Mouse (Mus musculus): ENCODE measurements around the gene Pik3ip1. TPM values are rescaled to one million over a fixed set of nuclear protein-coding genes. Genes with fewer than 3 reads are reported as not detected.
A peak's percentile ranks its signal among the peaks of the same experiment; 100 is the strongest.

Pik3ip1 gene
- polyA plus RNA-seq, 1 experiment from 2014 or later: 11.2 TPM

DNA sequence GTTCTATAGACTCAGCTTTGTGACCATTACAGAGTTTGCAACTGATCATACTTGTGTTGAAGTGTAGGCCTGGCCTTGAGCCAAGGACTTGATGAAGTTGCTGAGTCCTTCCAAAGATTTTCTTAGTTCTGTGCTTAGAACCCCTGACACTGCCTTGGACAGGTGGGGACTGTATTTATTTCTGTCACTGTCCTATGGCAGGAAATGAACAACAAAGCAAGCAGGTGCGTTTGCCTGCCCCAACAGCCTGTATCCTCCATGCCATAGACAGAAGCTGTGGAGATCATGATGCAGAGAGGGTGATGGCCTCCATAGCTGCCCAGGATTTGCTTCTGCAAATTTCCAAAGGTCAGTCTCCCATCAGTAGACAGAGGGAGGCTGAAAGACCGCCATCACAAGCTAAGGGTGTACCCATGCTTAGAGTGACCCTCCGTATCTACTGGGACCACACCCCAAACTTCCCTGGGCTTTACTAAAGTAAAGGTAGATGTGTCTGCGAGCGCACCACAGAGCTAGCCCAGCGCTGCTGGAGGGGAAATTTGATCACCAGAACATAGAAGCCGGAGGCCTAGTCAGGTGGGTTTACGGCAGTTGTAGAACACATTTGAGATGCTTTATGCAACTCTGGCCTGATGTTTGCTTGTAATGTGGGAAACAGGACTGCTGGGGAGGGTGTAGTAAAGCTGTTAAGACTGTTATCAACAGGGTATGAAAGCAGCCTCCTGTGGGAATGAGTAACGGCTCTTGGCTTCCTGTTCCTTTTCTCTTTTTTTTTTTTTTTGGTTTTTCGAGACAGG, 19.2 kb upstream of the Pik3ip1 start:
- H3K27me3 ChIP-seq (replicated peaks; ENCODE audit: low read depth, poor library complexity, severe bottlenecking): no peaks in the 10 kb centered on the region
- H3K36me3 ChIP-seq (replicated peaks): peaks cover 87% of the 10 kb centered on the region
- H3K4me3 ChIP-seq: no peak overlapping the region
- no peak overlapping the region for H3K27ac ChIP-seq (replicated peaks)
- 87% methylated on average over 10 of the region's 10 CpGs for WGBS
- DNase-seq (ENCODE audit: low spot score): no peak
- H3K4me1 ChIP-seq: no peaks in the 10 kb centered on the region
- H3K9me3 ChIP-seq: no peaks in the 10 kb centered on the region; the same call in 1 of the 2 replicates

DNA sequence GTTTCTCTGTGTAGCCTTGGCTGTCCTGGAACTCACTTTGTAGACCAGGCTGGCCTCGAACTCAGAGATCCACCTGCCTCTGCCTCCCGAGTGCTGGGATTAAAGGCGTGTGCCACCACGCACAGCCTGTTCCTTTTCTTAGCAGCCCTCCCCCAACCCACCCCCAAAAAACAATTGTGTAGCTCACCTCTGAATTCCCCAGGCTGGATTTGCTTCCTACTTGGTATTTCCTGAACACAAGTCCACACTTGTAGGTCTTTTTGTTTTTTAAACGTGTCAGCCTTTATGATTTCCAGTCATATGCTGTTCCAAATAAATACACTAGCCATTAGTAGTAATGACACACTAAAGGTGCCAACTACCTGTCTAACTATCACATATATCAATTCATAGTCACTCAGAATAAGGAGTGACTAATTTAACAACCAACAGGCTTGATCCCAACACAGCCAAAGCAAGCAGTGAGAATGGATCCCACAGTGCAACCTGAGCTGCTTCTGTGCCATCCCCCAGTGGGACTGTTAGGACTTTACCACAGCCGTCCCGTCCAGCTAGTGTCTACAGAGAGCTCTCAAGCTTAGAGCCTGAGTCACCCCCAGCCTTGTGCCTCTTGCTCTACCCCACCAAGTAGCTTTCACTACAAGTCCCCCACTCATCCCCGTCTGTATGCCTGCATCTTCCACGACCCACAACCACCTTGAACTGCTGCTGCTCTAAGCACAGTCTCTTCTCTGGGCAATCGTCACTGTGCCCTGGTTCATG, 18.4 kb upstream of the Pik3ip1 start:
- Histone ChIP-seq H3K4me1 (no peaks in the 10 kb centered on the region), H3K27ac (replicated peaks) (no peak overlapping the region), H3K9me3 (no peaks in the 10 kb centered on the region; the same call in 1 of the 2 replicates), H3K4me3 (no peak overlapping the region), H3K27me3 (replicated peaks; ENCODE audit: low read depth, poor library complexity, severe bottlenecking) (no peaks in the 10 kb centered on the region), H3K36me3 (replicated peaks) (peaks cover 82% of the 10 kb centered on the region)
- no peak for DNase-seq (ENCODE audit: low spot score)
- WGBS: 87% methylated on average over 10 of the region's 10 CpGs

DNA sequence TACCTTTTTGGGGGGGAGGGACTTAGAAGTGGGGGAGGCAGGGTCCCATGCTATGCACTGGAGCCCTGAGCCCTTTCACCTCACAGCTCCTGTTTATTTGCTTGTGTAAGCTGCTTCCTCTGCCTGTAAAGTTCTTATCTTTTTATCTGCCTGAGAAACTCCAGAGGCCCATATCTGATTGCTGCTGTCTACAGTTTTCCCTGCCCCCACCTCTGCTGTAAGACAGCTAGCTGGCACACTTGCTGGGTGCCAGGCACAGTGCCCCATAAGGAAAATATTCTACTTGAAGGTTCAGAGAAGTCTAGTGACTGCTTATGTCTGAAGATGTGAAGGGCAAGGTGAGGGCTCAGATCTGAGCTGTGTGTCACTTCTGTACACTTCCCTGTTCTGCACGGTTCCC, 16.9 kb upstream of the Pik3ip1 start:
- Histone ChIP-seq H3K4me1 (no peaks in the 10 kb centered on the region), H3K27ac (replicated peaks) (no peak overlapping the region), H3K27me3 (replicated peaks; ENCODE audit: low read depth, poor library complexity, severe bottlenecking) (no peaks in the 10 kb centered on the region), H3K9me3 (peaks cover 3% of the 10 kb centered on the region), H3K36me3 (replicated peaks) (peaks cover 75% of the 10 kb centered on the region), H3K4me3 (no peak overlapping the region)
- WGBS: 98% methylated on average over 1 of the region's 1 CpGs
- no peak for DNase-seq (ENCODE audit: low spot score)

DNA sequence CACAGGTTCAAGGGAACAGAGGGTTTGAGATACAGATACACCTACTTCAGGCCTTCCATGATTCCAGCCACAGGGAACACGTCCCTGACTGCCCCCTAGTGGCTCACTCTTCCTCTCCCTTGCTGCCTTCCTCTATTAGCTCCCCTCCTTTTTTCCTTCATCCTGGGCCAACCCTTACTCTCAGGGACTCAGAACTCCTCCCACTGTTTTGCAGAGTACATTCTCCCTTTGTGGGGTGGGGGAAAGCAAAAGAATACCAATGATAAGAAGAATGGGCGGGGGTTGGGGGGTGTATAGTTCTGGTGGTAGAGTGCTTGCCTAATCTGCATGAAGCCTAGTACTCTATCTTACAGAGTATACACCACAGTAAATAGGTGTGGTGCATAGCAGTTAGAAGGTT, 16.1 kb upstream of the Pik3ip1 start:
- H3K4me3 ChIP-seq: no peak overlapping the region
- H3K27ac ChIP-seq (replicated peaks): no peak overlapping the region
- 32% methylated on average over 2 of the region's 2 CpGs for WGBS
- DNase-seq (ENCODE audit: low spot score): peak; percentile 51
- peaks cover 3% of the 10 kb centered on the region for H3K9me3 ChIP-seq
- H3K4me1 ChIP-seq: no peaks in the 10 kb centered on the region
- H3K27me3 ChIP-seq (replicated peaks; ENCODE audit: low read depth, poor library complexity, severe bottlenecking): no peaks in the 10 kb centered on the region
- peaks cover 67% of the 10 kb centered on the region for H3K36me3 ChIP-seq (replicated peaks)

DNA sequence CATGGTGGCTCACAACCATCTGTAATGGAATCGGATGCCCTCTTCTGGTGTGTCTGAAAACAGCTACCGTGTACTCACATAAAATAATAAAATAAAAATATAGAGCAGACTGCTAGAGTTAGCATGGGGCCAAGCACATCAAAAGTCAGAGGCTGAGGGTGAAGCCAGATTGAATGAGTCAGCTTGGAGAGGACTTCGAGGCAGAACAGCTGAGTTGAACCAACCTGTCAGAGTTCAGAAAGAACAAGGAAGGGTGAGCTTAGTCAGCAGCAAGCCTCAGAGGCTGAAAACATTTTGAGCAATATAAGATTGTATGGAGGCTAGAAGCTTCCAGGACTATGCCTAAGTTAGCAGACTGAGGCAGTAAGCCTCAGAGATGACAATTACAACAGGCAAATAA, 11.9 kb upstream of the Pik3ip1 start:
- H3K9me3 ChIP-seq: peaks cover 3% of the 10 kb centered on the region
- H3K27ac ChIP-seq (replicated peaks): no peak overlapping the region
- peaks cover 25% of the 10 kb centered on the region for H3K36me3 ChIP-seq (replicated peaks)
- DNase-seq (ENCODE audit: low spot score): no peak
- H3K4me1 ChIP-seq: no peaks in the 10 kb centered on the region
- no peak overlapping the region for H3K4me3 ChIP-seq
- 92% methylated on average over 3 of the region's 3 CpGs for WGBS
- no peaks in the 10 kb centered on the region for H3K27me3 ChIP-seq (replicated peaks; ENCODE audit: low read depth, poor library complexity, severe bottlenecking)

DNA sequence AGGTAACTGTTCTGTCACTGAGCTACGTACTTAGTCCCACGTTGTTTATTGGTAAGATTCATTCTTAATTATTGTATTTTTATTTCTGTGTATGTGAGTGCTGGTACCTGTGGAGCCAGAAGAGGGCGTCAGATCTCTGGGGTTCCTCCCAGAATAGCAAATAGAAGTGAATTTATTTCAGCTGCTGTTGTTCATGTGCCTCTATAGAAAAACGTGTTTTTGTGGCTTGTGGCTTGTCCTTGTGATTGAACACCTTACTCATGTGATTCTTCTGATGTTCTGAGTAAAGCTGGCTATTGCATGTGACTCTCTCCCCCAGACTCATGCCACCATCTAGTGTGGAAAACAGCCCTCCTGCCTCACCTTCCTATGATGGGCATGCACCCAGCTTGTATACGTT, 1.9 kb upstream of the Pik3ip1 start:
- WGBS: 81% methylated on average over 5 of the region's 5 CpGs
- no peak overlapping the region for H3K4me3 ChIP-seq

DNA sequence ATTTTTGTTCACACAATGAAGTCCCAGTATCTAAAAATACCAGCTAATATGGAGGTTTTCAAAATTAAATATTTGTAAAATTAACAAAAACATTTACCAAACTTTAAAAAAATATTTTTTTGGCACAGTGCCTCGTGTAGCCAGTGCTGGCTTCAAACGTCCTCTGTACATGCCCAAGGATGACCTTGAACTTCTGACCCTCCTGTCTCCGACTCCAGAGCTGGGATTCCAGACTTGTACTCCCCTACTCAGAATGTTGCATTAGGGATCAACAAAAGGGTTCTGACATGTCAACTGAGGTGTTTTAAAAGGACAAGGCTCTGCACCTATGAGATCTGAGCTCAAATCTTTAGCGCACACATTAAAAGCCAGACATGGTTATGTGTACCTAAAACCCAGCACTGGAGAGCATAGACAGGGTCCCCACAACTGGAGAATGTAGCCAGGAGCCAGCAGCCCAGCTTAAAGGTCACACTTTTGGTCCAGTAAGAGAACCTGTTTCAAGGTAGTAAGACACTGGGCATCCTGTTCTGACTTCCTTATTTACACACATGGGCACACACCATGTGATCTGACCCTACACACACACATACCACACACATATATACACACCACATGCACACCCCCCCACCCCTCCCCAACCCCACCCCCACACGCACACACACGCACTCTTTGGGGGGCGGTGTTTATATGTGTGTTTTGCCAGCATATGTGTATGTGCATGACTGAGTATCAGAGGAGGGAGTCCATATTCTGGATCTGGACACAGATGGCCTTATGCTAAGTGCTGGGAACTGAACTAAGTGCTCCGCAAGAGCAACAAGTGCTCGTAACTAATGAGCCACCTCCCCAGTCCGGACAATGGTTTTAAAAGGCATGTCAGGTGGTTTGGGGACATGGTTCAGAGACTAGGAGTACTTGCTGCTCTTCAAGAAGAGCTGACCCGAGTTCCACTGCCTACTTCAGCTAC, 1.1 kb upstream of the Pik3ip1 start:
- Histone ChIP-seq H3K4me1 (peaks cover 28% of the 10 kb centered on the region), H3K4me3 (no peak overlapping the region), H3K36me3 (replicated peaks) (no peaks in the 10 kb centered on the region; the same call in 1 of the 2 replicates), H3K9me3 (no peaks in the 10 kb centered on the region), H3K27ac (replicated peaks) (no peak overlapping the region), H3K27me3 (replicated peaks; ENCODE audit: low read depth, poor library complexity, severe bottlenecking) (peaks cover 26% of the 10 kb centered on the region)
- WGBS: 80% methylated on average over 11 of the region's 11 CpGs
- no peak for DNase-seq (ENCODE audit: low spot score)

More for the DNA sequence above, 1.9 kb upstream of the Pik3ip1 start:
- no peaks in the 10 kb centered on the region; the same call in 1 of the 2 replicates for H3K36me3 ChIP-seq (replicated peaks)
- no peak overlapping the region for H3K27ac ChIP-seq (replicated peaks)
- no peak for DNase-seq (ENCODE audit: low spot score)
- peaks cover 28% of the 10 kb centered on the region for H3K4me1 ChIP-seq
- no peaks in the 10 kb centered on the region for H3K9me3 ChIP-seq
- peaks cover 23% of the 10 kb centered on the region for H3K27me3 ChIP-seq (replicated peaks; ENCODE audit: low read depth, poor library complexity, severe bottlenecking)

DNA sequence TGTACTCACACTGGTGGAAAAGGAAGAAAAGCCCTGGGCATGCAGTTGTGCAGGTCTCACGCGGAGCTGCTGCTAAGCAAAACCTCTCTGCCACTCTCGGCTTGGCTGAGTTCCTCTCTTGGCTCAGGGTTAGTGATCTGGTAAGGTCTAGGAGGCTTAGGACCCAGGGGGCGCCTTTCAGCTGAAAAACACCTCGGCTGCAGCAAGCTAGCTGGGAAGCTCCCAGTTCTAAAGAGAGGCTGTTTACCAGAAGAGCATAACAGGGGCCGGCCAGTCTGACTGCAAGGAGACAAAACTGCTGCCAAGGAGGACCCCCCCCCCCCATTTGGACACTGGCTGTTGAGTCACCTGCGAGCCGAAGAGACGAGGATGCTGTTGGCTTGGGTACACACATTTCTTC, 365 bp downstream of the Pik3ip1 start:
- DNase-seq (ENCODE audit: low spot score): peak; percentile 76

DNA sequence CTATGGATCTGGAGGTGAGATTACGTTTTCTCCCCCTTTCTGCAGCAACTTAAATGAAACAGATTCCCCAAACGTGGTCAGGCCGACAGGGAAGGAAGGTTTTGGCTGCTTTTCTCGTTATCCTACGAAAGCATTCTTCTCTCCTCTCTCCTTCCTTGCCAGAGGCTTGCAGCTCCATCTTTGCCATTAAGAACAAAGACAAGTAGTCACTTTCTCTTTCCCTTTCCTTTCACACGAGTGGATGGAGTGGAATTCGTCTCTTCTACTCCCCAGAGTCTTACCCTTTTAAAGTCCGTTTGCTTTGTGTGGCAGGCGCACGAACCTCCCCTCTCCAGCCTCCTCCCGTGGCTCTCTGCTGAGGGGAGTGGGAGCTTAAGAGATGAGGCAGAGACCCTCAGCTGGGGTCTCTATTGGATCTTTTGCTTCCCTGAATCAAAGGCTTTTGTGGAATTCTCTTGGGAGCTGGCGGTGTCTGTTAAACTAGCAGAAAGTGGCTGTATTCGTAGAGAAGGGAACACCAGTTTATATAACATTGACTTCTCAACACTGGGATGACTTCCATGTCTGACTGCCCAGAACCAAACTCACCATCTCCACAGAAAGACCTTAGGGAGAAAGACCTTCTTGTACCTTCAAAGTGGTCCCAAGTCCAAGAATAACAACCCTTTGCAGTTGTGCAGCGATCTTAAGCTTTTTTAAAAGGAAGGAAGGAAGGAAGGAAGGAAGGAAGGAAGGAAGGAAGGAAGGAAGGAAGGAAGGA, 970 bp downstream of the Pik3ip1 start:
- H3K27ac ChIP-seq (replicated peaks): peak overlapping the region; percentile 81
- no peaks in the 10 kb centered on the region; the same call in 1 of the 2 replicates for H3K36me3 ChIP-seq (replicated peaks)
- WGBS: 3% methylated on average over 14 of the region's 14 CpGs
- peak overlapping the region; percentile 64 for H3K4me3 ChIP-seq
- no peak for DNase-seq (ENCODE audit: low spot score)
- H3K27me3 ChIP-seq (replicated peaks; ENCODE audit: low read depth, poor library complexity, severe bottlenecking): peaks cover 26% of the 10 kb centered on the region
- H3K9me3 ChIP-seq: no peaks in the 10 kb centered on the region
- H3K4me1 ChIP-seq: peaks cover 46% of the 10 kb centered on the region

More for the DNA sequence above, 365 bp downstream of the Pik3ip1 start:
- Histone ChIP-seq H3K36me3 (replicated peaks) (no peaks in the 10 kb centered on the region; the same call in 1 of the 2 replicates), H3K9me3 (no peaks in the 10 kb centered on the region), H3K4me1 (peaks cover 40% of the 10 kb centered on the region), H3K27me3 (replicated peaks; ENCODE audit: low read depth, poor library complexity, severe bottlenecking) (peaks cover 26% of the 10 kb centered on the region), H3K4me3 (peak overlapping the region; percentile 64), H3K27ac (replicated peaks) (peak overlapping the region; percentile 81)
- 1% methylated on average over 9 of the region's 9 CpGs for WGBS

DNA sequence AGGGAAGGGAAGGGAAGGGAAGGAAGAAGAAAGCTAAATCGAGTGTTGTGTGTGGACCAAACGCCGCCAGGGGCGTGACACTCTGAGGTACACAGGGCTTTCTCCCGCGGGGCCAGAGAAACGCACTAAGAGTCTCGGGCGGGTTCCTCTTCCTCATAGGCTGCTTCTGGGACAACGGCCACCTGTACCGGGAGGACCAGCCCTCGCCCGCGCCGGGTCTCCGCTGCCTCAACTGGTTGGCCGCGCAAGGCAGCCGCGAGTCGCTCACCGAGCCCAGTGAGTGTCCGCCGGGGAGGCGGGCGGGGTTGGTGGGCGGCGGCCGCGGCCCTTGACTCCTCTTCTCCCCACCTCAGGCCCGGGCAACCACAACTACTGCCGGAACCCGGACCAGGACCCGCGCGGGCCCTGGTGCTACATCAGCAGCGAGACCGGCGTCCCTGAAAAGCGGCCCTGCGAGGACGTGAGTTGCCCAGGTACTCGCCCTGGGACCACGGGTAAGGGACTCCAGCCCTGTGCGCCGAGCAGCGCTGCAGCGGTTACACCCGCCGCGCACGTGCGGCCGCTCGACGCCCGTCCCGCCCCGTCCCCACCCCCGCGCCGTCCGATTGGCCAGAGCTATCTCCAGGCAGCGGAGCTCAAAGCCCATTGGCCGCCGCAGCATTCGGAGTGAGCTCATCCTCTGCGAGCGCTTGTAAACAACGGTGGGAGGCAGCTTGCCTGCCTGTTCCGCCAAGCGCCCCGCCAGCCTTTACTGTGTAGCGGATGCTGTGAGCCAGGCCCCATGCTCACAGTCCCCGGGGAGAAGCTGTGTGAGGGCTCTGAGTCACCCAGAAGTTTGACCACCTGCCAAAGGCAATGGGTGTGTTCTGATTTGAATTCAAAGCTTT, 1.8 kb downstream of the Pik3ip1 start:
- H3K27ac ChIP-seq (replicated peaks): peak overlapping the region; percentile 81

More for the DNA sequence above, 1.8 kb downstream of the Pik3ip1 start:
- WGBS: under 1% methylated on average over 75 of the region's 75 CpGs
- peak overlapping the region; percentile 64 for H3K4me3 ChIP-seq
- H3K4me1 ChIP-seq: peaks cover 53% of the 10 kb centered on the region
- DNase-seq (ENCODE audit: low spot score): peak; percentile 96
- H3K9me3 ChIP-seq: no peaks in the 10 kb centered on the region
- peaks cover 26% of the 10 kb centered on the region for H3K27me3 ChIP-seq (replicated peaks; ENCODE audit: low read depth, poor library complexity, severe bottlenecking)
- no peaks in the 10 kb centered on the region; the same call in 1 of the 2 replicates for H3K36me3 ChIP-seq (replicated peaks)

All from embryonic facial prominence, embryonic 10.5 days (tissue).